Mouse (Mus musculus): ENCODE data around the gene Atp2b4. TPM values are rescaled to one million over a fixed set of nuclear protein-coding genes. Genes with fewer than 3 reads are reported as not detected.

Gene Atp2b4
- polyA plus RNA-seq, 1 experiment from 2014 or later: 10.2 TPM

GRCm38 (mm10) chr1:133741171-133741570 is 59.7 kb downstream of the Atp2b4 start:
- Histone ChIP-seq H3K9ac (no peak overlapping the region), H3K9me3 (no peaks in the 10 kb centered on the region), H3K27me3 (replicated peaks) (no peaks in the 10 kb centered on the region), H3K36me3 (no peaks in the 10 kb centered on the region), H3K4me1 (peaks cover 14% of the 10 kb centered on the region), H3K27ac (no peak overlapping the region), H3K4me2 (replicated peaks) (no peak overlapping the region), H3K4me3 (no peak overlapping the region)
- WGBS: 78% methylated on average over 6 of the region's 6 CpGs
- ATAC-seq (ENCODE audit: low FRiP score, low read depth): no peak

- H3K27ac ChIP-seq: no peak overlapping the region
- H3K36me3 ChIP-seq: peaks cover 6% of the 10 kb centered on the region
- no peak overlapping the region for H3K4me3 ChIP-seq
- WGBS: 77% methylated on average over 7 of the region's 7 CpGs
- H3K4me2 ChIP-seq (replicated peaks): no peak overlapping the region; the same call in 1 of the 2 replicates
- H3K27me3 ChIP-seq (replicated peaks): no peaks in the 10 kb centered on the region
- H3K9me3 ChIP-seq: no peaks in the 10 kb centered on the region
- H3K9ac ChIP-seq: no peak overlapping the region
- peaks cover 10% of the 10 kb centered on the region; the same call in 1 of the 2 replicates for H3K4me1 ChIP-seq
- peak; percentile 63; the same call in 1 of the 2 replicates for ATAC-seq (ENCODE audit: low FRiP score, low read depth)
Observed at GRCm38 (mm10) chr1:133736664-133737063, 64.2 kb downstream of the Atp2b4 start.

DNA sequence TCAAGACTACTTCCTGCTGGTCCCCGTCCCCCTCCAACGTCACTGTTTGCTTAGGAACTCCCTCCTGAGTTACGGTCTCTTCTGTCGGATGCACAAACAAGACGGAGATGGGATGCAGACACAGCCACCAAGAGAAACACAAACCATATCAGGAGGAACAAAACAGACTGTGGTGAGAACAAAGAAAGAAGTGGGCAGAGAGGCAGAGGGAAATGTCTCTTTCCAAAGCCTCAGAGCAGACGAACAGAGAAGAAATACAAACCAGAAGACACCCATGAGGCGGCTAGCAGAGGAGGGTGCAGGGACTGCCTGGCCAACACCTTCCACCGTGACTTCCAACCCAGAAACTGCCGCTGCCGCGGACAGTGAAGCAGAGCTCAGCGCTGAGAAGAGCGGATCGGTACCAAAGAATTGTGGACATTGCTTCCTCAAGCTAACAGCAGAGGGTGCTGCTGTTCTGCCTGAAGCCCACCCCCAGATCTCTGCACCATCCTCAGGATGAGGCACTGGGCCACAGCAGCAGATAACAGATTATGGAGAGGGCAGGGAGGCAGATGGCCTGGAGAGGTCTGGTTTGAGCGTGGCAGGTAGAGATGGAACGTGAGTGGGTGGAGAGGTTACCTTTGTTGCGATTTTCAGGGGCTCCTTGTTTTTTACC is 64.7 kb downstream of the Atp2b4 start:
- WGBS: 14% methylated on average over 17 of the region's 17 CpGs
- peak; percentile 90 for ATAC-seq (ENCODE audit: low FRiP score, low read depth)
- Histone ChIP-seq H3K9me3 (no peaks in the 10 kb centered on the region), H3K9ac (peak overlapping the region; percentile 69), H3K4me1 (peaks cover 8% of the 10 kb centered on the region; the same call in 1 of the 2 replicates), H3K27me3 (replicated peaks) (no peaks in the 10 kb centered on the region), H3K4me3 (peak overlapping the region; percentile 37), H3K36me3 (peaks cover 10% of the 10 kb centered on the region), H3K27ac (no peak overlapping the region), H3K4me2 (replicated peaks) (peak overlapping the region; percentile 58)

GRCm38 (mm10) chr1:133732814-133733213 is 68.0 kb downstream of the Atp2b4 start:
- no peak overlapping the region for H3K4me3 ChIP-seq
- no peak overlapping the region for H3K9ac ChIP-seq
- 59% methylated on average over 11 of the region's 11 CpGs for WGBS
- H3K36me3 ChIP-seq: peaks cover 35% of the 10 kb centered on the region
- no peak overlapping the region for H3K4me2 ChIP-seq (replicated peaks)
- no peaks in the 10 kb centered on the region for H3K27me3 ChIP-seq (replicated peaks)
- H3K9me3 ChIP-seq: no peaks in the 10 kb centered on the region
- peaks cover 8% of the 10 kb centered on the region; the same call in 1 of the 2 replicates for H3K4me1 ChIP-seq
- ATAC-seq (ENCODE audit: low FRiP score, low read depth): no peak
- H3K27ac ChIP-seq: no peak overlapping the region

DNA sequence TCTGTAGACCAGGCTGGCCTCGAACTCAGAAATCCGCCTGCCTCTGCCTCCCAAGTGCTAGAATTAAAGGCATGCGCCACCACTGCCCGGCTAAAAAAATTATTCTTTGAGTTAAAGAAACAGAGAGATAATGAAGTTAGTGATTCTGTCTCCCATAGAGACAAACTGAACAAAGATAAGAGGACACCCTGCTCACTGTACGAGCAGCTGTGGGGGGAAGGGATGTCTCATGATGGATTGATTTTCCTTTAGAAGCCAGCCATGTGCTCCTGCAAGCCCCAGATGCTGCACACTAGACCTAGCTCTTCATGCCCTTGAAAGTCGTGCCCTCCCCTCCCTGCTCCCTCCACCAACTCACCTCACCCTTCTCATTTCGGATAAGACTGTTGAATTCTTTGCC is 72.5 kb downstream of the Atp2b4 start:
- no peak overlapping the region for H3K9ac ChIP-seq
- peaks cover 45% of the 10 kb centered on the region for H3K36me3 ChIP-seq
- H3K27me3 ChIP-seq (replicated peaks): no peaks in the 10 kb centered on the region
- no peaks in the 10 kb centered on the region for H3K9me3 ChIP-seq
- 84% methylated on average over 7 of the region's 7 CpGs for WGBS
- H3K4me2 ChIP-seq (replicated peaks): no peak overlapping the region
- no peak overlapping the region for H3K4me3 ChIP-seq
- ATAC-seq (ENCODE audit: low FRiP score, low read depth): no peak
- H3K27ac ChIP-seq: no peak overlapping the region
- H3K4me1 ChIP-seq: no peaks in the 10 kb centered on the region

DNA sequence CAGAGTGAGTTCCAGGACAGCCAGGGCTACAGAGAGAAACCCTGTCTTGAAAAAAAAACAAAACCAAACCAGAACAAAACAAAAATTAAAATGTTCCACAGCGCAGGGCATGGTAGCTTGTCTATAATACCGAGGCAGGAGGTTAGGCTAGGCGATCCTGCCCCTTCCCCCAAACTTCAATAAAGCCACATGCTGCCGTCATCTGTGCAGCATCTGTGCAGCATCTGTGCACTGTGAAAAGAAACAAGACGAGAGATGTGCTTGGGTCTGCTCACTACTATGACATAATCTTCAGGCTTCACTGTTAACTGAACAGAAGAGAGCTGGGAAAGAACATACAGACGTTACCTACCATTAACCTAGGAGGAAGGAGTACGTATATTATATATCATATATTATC is 80.5 kb downstream of the Atp2b4 start:
- Histone ChIP-seq H3K9me3 (no peaks in the 10 kb centered on the region), H3K4me2 (replicated peaks) (no peak overlapping the region), H3K36me3 (peaks cover 22% of the 10 kb centered on the region), H3K27me3 (replicated peaks) (no peaks in the 10 kb centered on the region), H3K4me1 (no peaks in the 10 kb centered on the region), H3K27ac (no peak overlapping the region), H3K4me3 (no peak overlapping the region), H3K9ac (no peak overlapping the region)
- ATAC-seq (ENCODE audit: low FRiP score, low read depth): no peak
- 72% methylated on average over 7 of the region's 7 CpGs for WGBS

DNA sequence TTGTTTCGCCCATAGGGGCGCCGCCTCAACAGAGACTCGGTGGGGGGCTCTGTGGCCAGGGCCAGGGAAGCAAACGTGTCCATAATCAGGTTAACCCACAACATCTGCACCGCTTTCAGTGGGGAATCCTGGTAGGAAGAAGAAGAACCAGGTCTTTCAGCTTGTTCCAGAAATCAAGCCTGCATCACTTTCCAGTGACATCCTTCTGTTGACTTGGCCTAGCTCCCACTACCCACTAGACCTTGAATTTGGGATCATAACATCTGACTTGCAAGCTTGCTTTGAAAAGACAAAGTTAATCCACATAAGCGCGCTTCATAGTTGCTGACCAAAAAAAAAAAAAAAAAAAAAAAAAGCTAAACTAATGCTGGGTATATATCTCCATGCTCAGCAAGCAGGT is 82.1 kb downstream of the Atp2b4 start:
- no peak overlapping the region for H3K27ac ChIP-seq
- peaks cover 29% of the 10 kb centered on the region for H3K36me3 ChIP-seq
- no peak for ATAC-seq (ENCODE audit: low FRiP score, low read depth)
- H3K27me3 ChIP-seq (replicated peaks): no peaks in the 10 kb centered on the region
- no peak overlapping the region for H3K4me2 ChIP-seq (replicated peaks)
- no peak overlapping the region for H3K9ac ChIP-seq
- no peaks in the 10 kb centered on the region for H3K9me3 ChIP-seq
- no peak overlapping the region for H3K4me3 ChIP-seq
- WGBS: 91% methylated on average over 8 of the region's 8 CpGs
- H3K4me1 ChIP-seq: no peaks in the 10 kb centered on the region

DNA sequence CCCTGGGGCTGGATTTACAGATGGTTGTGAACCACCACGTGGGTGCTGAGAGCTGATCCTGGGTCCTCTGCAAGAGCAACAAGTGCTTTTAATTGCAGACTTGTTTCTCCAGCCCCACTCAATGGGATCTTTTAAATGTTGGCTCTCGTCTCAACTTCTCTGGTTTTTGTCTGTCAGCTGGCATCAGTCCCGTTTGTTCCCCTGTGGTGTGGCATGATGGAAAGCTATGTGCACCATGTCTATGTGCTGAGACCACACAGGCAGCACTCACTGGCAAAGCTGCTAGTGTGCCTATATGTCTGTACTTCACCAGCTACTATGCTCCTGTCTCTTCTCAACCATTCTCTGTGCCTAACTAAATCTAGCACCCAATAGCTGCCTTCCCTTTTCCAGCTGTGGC is 82.5 kb downstream of the Atp2b4 start:
- no peak overlapping the region for H3K4me2 ChIP-seq (replicated peaks)
- no peak overlapping the region for H3K9ac ChIP-seq
- 83% methylated on average over 3 of the region's 3 CpGs for WGBS
- H3K27me3 ChIP-seq (replicated peaks): no peaks in the 10 kb centered on the region
- peaks cover 29% of the 10 kb centered on the region for H3K36me3 ChIP-seq
- no peak for ATAC-seq (ENCODE audit: low FRiP score, low read depth)
- H3K4me3 ChIP-seq: no peak overlapping the region
- H3K9me3 ChIP-seq: no peaks in the 10 kb centered on the region
- no peak overlapping the region for H3K27ac ChIP-seq
- H3K4me1 ChIP-seq: no peaks in the 10 kb centered on the region

DNA sequence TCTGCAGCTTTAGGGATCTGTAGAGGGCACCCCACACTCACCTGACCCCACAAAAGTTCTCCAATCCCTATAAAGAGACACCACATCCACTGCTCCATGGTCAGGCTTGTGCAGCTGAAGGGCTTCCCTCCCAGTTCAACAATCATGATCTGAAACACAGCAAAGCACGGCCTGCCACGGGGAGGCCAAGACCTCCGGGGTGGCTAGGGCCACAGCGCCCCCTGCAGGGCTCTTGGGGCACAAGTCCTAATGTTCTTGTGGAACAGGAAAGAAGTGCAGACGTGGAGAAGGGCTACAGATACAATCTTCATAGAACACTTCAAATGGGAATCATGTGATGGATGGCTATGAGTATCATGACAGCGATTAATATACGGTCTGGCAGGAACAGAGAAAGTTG is 84.4 kb downstream of the Atp2b4 start:
- Histone ChIP-seq H3K4me3 (no peak overlapping the region), H3K4me1 (no peaks in the 10 kb centered on the region), H3K9me3 (no peaks in the 10 kb centered on the region), H3K27ac (no peak overlapping the region), H3K36me3 (peaks cover 29% of the 10 kb centered on the region), H3K4me2 (replicated peaks) (no peak overlapping the region), H3K27me3 (replicated peaks) (no peaks in the 10 kb centered on the region), H3K9ac (no peak overlapping the region)
- 25% methylated on average over 7 of the region's 7 CpGs for WGBS
- ATAC-seq (ENCODE audit: low FRiP score, low read depth): no peak

- no peak overlapping the region for H3K4me3 ChIP-seq
- no peaks in the 10 kb centered on the region for H3K9me3 ChIP-seq
- peaks cover 29% of the 10 kb centered on the region for H3K36me3 ChIP-seq
- H3K27ac ChIP-seq: no peak overlapping the region
- no peak overlapping the region for H3K4me2 ChIP-seq (replicated peaks)
- H3K9ac ChIP-seq: no peak overlapping the region
- H3K4me1 ChIP-seq: no peaks in the 10 kb centered on the region
- ATAC-seq (ENCODE audit: low FRiP score, low read depth): no peak
- H3K27me3 ChIP-seq (replicated peaks): no peaks in the 10 kb centered on the region
- 53% methylated on average over 1 of the region's 1 CpGs for WGBS
Observed at GRCm38 (mm10) chr1:133715191-133715590, 85.7 kb downstream of the Atp2b4 start.

- H3K4me3 ChIP-seq: no peak overlapping the region
- 0 out of 2 replicates have a peak, but pooled peaks cover 3% of the 10 kb centered on the region for H3K4me1 ChIP-seq
- no peak overlapping the region for H3K9ac ChIP-seq
- 39% methylated on average over 2 of the region's 2 CpGs for WGBS
- peaks cover 22% of the 10 kb centered on the region for H3K36me3 ChIP-seq
- H3K4me2 ChIP-seq (replicated peaks): no peak overlapping the region
- no peaks in the 10 kb centered on the region for H3K27me3 ChIP-seq (replicated peaks)
- no peaks in the 10 kb centered on the region for H3K9me3 ChIP-seq
- H3K27ac ChIP-seq: no peak overlapping the region
- ATAC-seq (ENCODE audit: low FRiP score, low read depth): no peak
Observed at GRCm38 (mm10) chr1:133713009-133713370, 87.9 kb downstream of the Atp2b4 start.

- no peaks in the 10 kb centered on the region for H3K27me3 ChIP-seq (replicated peaks)
- 0 out of 2 replicates have a peak, but pooled peaks cover 3% of the 10 kb centered on the region for H3K4me1 ChIP-seq
- WGBS: 60% methylated on average over 12 of the region's 12 CpGs
- no peak overlapping the region for H3K27ac ChIP-seq
- no peak overlapping the region for H3K9ac ChIP-seq
- H3K4me2 ChIP-seq (replicated peaks): no peak overlapping the region
- H3K9me3 ChIP-seq: no peaks in the 10 kb centered on the region
- H3K4me3 ChIP-seq: no peak overlapping the region
- H3K36me3 ChIP-seq: peaks cover 19% of the 10 kb centered on the region
- ATAC-seq (ENCODE audit: low FRiP score, low read depth): no peak
Observed at GRCm38 (mm10) chr1:133712288-133713008, 88.4 kb downstream of the Atp2b4 start.

Data from neural tube, embryonic 12.5 days (tissue).